Mouse (Mus musculus): ENCODE data around the gene Fam227a. TPM values are rescaled to one million over a fixed set of nuclear protein-coding genes. Genes with fewer than 3 reads are reported as not detected.

Fam227a gene
- total RNA-seq, 2 experiments from 2014 or later = 3.5 to 5.0 TPM

Other genes with a start within 250 kb of the Fam227a start
- 13.2 and 14.6 TPM in 2 replicates for gene Csnk1e, start 203.4 kb downstream of the Fam227a start, total RNA-seq (2015; ENCODE audit: low replicate concordance)
- gene Csnk1e, start 203.4 kb downstream of the Fam227a start, total RNA-seq (2017; ENCODE audit: low replicate concordance) = 3.9 and 16.3 TPM in 2 replicates
- gene Kcnj4, start 153.7 kb downstream of the Fam227a start, total RNA-seq (2015; ENCODE audit: low replicate concordance) = not detected in 2 replicates
- not detected in 2 replicates for gene Kcnj4, start 153.7 kb downstream of the Fam227a start, total RNA-seq (2017; ENCODE audit: low replicate concordance)
- not detected in 2 replicates for gene Kdelr3, start 142.5 kb downstream of the Fam227a start, total RNA-seq (2015; ENCODE audit: low replicate concordance)
- not detected in 2 replicates for gene Kdelr3, start 142.5 kb downstream of the Fam227a start, total RNA-seq (2017; ENCODE audit: low replicate concordance)
- gene Ddx17, start 112.2 kb downstream of the Fam227a start, total RNA-seq (2015; ENCODE audit: low replicate concordance) = 58.0 and 58.7 TPM in 2 replicates
- 96.5 and 123 TPM in 2 replicates for gene Ddx17, start 112.2 kb downstream of the Fam227a start, total RNA-seq (2017; ENCODE audit: low replicate concordance)
- 0.42 and 6.7 TPM in 2 replicates for gene Dmc1, start 53.8 kb downstream of the Fam227a start, total RNA-seq (2015; ENCODE audit: low replicate concordance)
- 2.0 TPM in 2 replicates for gene Dmc1, start 53.8 kb downstream of the Fam227a start, total RNA-seq (2017; ENCODE audit: low replicate concordance)
- 0.77 and 4.4 TPM in 2 replicates for gene Cby1, start 243 bp upstream of the Fam227a start, total RNA-seq (2015; ENCODE audit: low replicate concordance)
- 5.3 and 16.6 TPM in 2 replicates for gene Cby1, start 243 bp upstream of the Fam227a start, total RNA-seq (2017; ENCODE audit: low replicate concordance)
- 40.9 and 49.3 TPM in 2 replicates for gene Tomm22, start 11.9 kb upstream of the Fam227a start, total RNA-seq (2015; ENCODE audit: low replicate concordance)
- 26.8 and 57.8 TPM in 2 replicates for gene Tomm22, start 11.9 kb upstream of the Fam227a start, total RNA-seq (2017; ENCODE audit: low replicate concordance)
- gene Josd1, start 29.0 kb upstream of the Fam227a start, total RNA-seq (2015; ENCODE audit: low replicate concordance) = 6.0 and 6.7 TPM in 2 replicates
- 9.1 and 9.2 TPM in 2 replicates for gene Josd1, start 29.0 kb upstream of the Fam227a start, total RNA-seq (2017; ENCODE audit: low replicate concordance)
- 14.4 and 35.2 TPM in 2 replicates for gene Gtpbp1, start 31.9 kb upstream of the Fam227a start, total RNA-seq (2015; ENCODE audit: low replicate concordance)
- 23.6 and 31.2 TPM in 2 replicates for gene Gtpbp1, start 31.9 kb upstream of the Fam227a start, total RNA-seq (2017; ENCODE audit: low replicate concordance)
- gene Sun2, start 83.6 kb upstream of the Fam227a start, total RNA-seq (2015; ENCODE audit: low replicate concordance) = 23.4 and 26.5 TPM in 2 replicates
- gene Sun2, start 83.6 kb upstream of the Fam227a start, total RNA-seq (2017; ENCODE audit: low replicate concordance) = 44.7 and 48.8 TPM in 2 replicates
- gene Dnal4, start 118.9 kb upstream of the Fam227a start, total RNA-seq (2015; ENCODE audit: low replicate concordance) = 4.2 TPM in 1 of 2 replicates, not detected in the other
- gene Dnal4, start 118.9 kb upstream of the Fam227a start, total RNA-seq (2017; ENCODE audit: low replicate concordance) = 0.68 and 1.7 TPM in 2 replicates
- gene Nptxr, start 145.8 kb upstream of the Fam227a start, total RNA-seq (2015; ENCODE audit: low replicate concordance) = 0.19 TPM in 1 of 2 replicates, not detected in the other
- gene Nptxr, start 145.8 kb upstream of the Fam227a start, total RNA-seq (2017; ENCODE audit: low replicate concordance) = 0.17 TPM in 1 of 2 replicates, not detected in the other
- not detected in 2 replicates for gene Npcd, start 175.3 kb upstream of the Fam227a start, total RNA-seq (2015; ENCODE audit: low replicate concordance)
- gene Npcd, start 175.3 kb upstream of the Fam227a start, total RNA-seq (2017; ENCODE audit: low replicate concordance) = 0.34 TPM in 1 of 2 replicates, not detected in the other
- 2.7 and 4.0 TPM in 2 replicates for gene Cbx6, start 175.7 kb upstream of the Fam227a start, total RNA-seq (2015; ENCODE audit: low replicate concordance)
- gene Cbx6, start 175.7 kb upstream of the Fam227a start, total RNA-seq (2017; ENCODE audit: low replicate concordance) = 6.6 and 8.1 TPM in 2 replicates
- 79.8 and 80.1 TPM in 2 replicates for gene Apobec3, start 232.7 kb upstream of the Fam227a start, total RNA-seq (2015; ENCODE audit: low replicate concordance)
- 73.5 and 75.2 TPM in 2 replicates for gene Apobec3, start 232.7 kb upstream of the Fam227a start, total RNA-seq (2017; ENCODE audit: low replicate concordance)